Mouse (Mus musculus): Measurements from ENCODE around the gene Hoxb1.

Hoxb1 gene

DNA sequence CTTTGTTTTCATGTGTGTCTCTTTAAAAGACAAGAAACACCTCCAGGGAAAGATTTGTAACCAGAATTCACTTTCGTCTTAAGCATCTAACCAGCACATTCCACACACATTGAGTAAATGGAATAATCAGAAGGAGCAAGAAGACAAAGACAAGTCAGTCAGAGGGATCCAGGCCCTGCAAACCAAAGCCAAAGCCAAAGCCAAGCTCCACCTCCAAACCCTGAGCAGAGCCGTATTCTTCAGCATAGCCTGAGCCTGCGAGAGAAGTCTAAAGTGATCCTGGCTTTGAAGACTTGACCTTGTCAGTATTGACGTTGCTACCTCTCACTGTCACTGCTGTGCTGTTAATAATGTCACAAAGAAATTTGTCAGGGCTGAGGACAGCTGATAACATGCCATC, 40.0 kb downstream of the Hoxb1 start:
- DNase-seq: no peak

DNA sequence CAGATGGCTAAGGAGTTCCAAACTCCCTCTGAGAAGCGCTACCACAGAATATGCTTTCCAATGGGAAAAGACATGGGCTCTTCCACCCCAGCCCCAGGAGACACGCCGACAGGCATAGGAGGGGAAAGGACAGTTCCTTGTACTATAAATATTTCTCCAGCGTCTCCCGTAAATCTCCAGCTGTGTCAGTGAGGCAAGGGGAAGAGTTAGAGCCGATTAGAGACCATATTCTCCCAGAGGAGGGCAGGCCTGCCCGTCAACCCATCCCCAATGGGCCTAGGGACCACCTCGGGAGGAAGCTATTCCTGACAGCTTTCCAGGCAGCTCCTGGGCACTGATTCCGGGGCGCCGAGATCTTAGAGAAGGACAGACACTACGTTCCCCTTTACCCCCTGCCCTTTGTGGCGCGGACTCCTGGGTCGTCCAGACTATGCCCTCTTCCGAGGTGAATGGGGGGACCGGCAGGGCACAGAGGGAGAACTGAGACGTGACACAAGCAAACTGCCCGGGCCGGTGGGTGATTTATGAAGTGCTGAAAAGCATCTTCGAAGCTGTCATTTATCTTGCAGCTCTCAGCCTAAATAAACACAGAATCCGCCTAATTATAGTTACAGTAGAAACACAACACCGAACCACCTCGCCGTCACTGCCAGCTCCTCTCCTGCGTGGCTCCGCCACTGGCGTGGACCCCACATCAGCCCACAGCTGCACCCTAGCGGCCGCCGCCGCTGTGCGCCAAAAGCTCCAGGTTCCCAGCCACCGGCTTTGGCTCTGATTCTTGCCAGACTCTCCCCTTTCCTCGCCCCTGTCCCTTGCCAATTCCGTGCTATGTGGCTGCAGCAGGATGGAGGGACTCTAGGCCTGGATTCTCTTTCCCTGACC, 41.9 kb downstream of the Hoxb1 start:
- peak; percentile 26 for DNase-seq

DNA sequence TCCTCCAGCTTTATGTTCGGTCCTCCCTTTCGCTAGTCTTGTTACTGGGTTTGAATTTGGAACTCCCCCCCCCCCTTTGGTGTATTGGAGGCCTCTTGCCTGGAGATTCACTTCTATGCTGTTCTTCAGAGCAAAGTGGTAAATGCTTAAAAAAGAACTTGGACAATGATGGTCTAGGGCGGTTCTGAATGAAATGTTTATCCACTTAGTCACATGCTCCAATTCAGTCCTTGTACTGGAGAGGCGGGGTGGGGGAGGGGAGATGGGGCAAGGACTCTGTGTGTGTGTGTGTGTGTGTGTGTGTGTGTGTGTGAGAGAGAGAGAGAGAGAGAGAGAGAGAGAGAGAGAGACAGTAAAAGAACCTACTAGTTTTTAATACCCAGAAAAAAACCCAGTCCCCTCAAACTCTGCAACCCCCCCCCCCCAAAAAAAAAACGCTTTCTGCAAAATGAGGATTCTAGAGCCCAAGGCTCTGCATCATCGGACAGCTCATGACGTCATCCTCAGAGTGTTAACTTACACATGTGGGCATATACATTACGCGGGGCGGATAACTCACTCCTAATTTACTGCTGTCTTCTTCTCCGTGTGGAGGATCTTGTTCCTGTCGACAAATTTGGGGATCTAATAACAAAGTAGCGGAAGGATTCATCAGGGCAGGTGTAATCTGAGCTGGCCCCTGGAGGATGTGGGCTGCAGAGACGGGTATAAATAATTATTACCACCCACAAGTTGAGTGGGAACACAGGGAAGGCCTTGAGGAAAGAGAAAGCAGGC, 42.9 kb downstream of the Hoxb1 start:
- DNase-seq: no peak

DNA sequence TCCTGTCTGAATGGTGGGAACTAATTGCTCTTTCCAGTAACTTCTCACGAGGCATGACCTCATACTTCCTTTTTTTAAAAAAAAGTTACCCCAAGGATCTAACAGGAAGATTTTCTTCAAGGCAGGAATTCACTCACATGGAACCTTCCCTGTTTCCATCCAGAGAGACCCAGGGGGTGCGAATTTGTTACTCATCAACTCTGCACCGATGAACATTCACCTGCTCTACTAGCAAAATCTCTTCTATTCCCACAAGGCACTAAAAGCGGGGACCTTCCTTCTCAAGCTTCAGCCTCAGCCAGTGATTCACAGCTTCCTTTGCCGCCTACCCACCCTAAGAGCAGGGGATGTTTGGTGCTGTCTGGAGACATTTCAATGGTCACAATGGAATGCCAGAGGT, 45.5 kb downstream of the Hoxb1 start:
- DNase-seq: no peak

DNA sequence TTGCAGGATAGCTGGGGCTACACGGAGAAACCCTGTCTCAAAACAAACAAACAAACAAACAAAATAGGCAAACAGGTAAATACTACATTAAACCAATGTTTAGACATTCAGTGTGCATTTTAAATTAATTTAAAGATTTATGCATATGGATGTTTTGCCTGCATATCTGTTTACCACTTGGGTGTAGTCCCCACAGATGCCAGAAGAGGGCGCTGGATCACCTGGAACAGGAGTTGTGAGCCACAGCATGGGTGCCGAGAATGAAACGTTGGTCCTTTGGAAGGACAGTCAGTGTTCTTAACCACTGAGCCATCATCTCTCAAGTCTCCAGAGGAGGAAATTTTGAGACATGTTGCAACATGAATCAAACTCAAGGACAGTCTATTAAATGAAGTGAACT, 46.4 kb downstream of the Hoxb1 start:
- DNase-seq: no peak

DNA sequence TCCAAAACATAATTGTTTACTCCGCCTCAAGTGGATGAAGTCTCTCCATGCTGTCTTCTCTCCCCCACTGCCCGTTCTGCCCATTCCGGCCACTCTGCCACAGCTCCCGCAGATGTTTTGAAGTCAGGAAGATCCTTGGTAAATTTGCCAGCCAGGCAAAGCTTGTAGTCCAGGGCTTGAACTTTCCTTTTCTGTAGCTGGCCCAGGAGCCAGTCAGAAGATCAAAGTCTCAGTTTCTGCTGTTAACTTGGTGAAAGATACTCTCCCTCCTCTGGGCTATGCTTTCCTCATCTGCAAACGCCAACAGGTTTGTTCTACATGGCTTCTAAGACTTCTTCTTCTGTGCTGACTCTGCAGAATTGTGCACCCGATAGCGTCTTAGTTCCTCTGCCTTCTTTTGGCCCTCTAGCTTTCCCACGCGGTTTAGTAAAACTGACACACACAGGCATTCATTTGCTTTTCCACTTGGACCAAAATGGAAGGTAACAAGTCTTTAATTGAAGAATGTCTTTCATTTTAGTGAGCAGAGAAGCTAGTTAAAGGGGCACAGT, 47.5 kb downstream of the Hoxb1 start:
- no peak for DNase-seq

DNA sequence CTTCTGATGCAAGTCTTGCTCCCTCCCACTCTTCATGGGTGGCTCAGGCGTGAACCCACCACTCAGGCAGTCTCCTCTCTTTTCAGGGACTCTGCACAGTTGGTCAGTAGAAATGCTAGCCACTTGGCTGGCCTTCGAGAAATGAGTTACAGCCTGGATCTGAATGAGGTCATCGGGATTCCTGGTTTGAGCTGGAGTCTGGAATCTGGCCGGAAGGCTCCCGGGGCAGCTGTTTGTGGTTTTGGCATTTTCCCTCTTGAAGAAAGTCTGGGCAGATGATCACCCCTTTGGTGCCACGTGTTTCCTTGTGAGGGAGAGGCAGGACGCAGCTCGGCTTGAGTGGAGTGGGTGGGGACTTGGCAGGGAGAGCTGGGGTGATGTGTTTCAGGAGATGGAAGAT, 48.0 kb downstream of the Hoxb1 start:
- DNase-seq: peak; percentile 41

DNA sequence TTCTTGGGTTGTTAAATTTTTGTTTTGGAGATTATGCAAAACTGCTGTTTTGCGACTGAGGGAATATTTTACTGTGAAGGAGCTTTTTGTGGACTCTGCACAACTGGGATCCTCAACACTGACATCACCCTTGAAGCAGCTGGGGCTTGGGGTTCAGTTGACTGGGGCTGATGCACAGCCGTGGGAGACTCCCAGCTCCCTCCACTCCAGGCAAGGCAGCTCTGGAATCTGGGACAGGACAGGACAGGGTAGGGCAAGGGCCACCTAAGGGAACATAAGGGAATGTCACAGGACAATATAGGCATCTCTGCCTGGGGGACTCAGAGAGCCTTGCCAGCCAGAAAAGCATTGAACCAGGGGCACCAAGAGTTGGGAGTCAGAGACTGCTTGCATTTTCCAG, 48.5 kb downstream of the Hoxb1 start:
- no peak for DNase-seq
